Mouse (Mus musculus) E14TG2a.4 (cell line): ENCODE measurements at regions not wholly inside any gene's neighbourhood (a gene's known extent, or its start where the extent isn't known, plus 50 kb on each side); places are given as distances from the start of the nearest gene placed in this dataset.
A peak's percentile ranks its signal among the peaks of the same experiment; 100 is the strongest.

Experiments
- H3K27me3 ChIP-seq: 2 replicates; pipeline ENCODE4 v1.6.1; 2014; ENCODE audit warnings: low read length, control low read depth; ENCODE audit not compliant: insufficient read depth
- H3K36me3 ChIP-seq: 2 replicates; pipeline ENCODE4 v1.6.1; 2014; ENCODE audit warnings: low read length, control low read depth; ENCODE audit not compliant: insufficient read depth
- H3K4me1 ChIP-seq: replicated peaks from 2 replicates; pipeline ENCODE4 v1.6.1; 2014; ENCODE audit warnings: low read depth, low read length, control low read depth
- H3K4me3 ChIP-seq: replicated peaks from 2 replicates; pipeline ENCODE4 v1.5.1; 2014; ENCODE audit warnings: mild to moderate bottlenecking, low read length
- H3K9me3 ChIP-seq: 2 replicates; pipeline ENCODE4 v1.6.1; 2014; ENCODE audit warnings: low read length, control low read depth
- CTCF ChIP-seq: conservative IDR thresholded peaks from 2 replicates; pipeline ENCODE4 v1.5.1; 2014; ENCODE audit warnings: low read length
- NANOG ChIP-seq: IDR thresholded peaks from 2 replicates; pipeline ENCODE4 v1.6.1; 2014; ENCODE audit warnings: borderline replicate concordance, low read length, mixed read lengths
- POU5F1 ChIP-seq: IDR thresholded peaks from 2 replicates; pipeline ENCODE4 v1.6.1; 2014; ENCODE audit warnings: low read length, borderline replicate concordance

GRCm38 (mm10) chr12:9237538-9237937, 207.7 kb downstream of the Ttc32 start:
- H3K36me3 ChIP-seq, result no peaks in the 10 kb centered on the region
- no peaks in the 10 kb centered on the region for H3K9me3 ChIP-seq
- H3K4me1 ChIP-seq, result no peaks in the 10 kb centered on the region
- no peaks in the 10 kb centered on the region for H3K27me3 ChIP-seq
- TF ChIP-seq NANOG (no peak), POU5F1 (no peak), CTCF (no peak)
- no peak overlapping the region for H3K4me3 ChIP-seq

GRCm38 (mm10) chr12:9237955-9238354, 208.2 kb downstream of the Ttc32 start:
- no peaks in the 10 kb centered on the region for H3K36me3 ChIP-seq
- TF ChIP-seq NANOG, result no peak
- no peak for TF ChIP-seq CTCF
- no peak for TF ChIP-seq POU5F1
- H3K4me3 ChIP-seq, result no peak overlapping the region
- H3K4me1 ChIP-seq, result no peaks in the 10 kb centered on the region
- H3K27me3 ChIP-seq, result no peaks in the 10 kb centered on the region
- H3K9me3 ChIP-seq, result no peaks in the 10 kb centered on the region

DNA sequence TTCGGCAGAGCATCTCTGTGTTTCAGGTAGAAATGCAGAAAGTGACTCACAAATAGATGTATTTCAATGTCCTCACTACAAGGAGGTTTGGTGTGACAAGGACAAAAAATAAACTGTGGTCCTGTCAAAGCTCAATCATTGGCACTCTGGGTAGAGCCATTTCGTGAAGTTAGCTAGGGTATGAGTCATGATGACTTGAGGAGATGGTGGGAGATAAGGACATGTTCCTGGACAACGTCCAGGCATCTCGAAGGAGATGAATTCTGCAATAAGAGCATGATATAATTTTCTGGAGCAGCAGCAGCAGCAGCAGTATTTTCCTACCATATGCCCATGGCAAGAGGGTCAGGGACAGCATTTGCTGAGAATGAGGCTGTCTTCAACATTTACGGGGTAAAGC, 217.7 kb downstream of the Ttc32 start:
- Histone ChIP-seq H3K4me3 (no peak overlapping the region), H3K4me1 (no peaks in the 10 kb centered on the region), H3K27me3 (no peaks in the 10 kb centered on the region), H3K36me3 (no peaks in the 10 kb centered on the region), H3K9me3 (no peaks in the 10 kb centered on the region)
- TF ChIP-seq NANOG (no peak), CTCF (no peak), POU5F1 (no peak)

DNA sequence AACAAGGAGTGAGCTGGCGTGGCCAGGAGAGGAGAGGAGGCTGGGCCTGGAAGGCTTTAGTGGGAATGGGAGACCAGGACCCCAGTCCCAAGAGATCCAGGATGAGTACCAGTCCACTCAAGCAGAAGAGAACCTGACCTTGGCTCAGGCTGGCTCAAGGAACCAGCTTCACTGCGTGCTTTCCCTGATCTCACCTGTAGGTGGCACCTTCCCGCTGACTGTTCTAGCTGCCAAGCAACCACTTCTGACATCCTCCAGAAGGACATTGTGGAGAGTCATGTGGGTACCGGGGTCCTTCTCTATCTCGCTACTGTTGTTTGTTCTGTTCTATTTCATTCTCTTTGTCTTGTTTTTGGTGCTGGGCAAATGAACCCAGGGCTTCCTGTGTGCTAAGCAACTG, 222.0 kb downstream of the Ttc32 start:
- Histone ChIP-seq H3K9me3 (no peaks in the 10 kb centered on the region), H3K4me1 (no peaks in the 10 kb centered on the region), H3K27me3 (no peaks in the 10 kb centered on the region), H3K4me3 (no peak overlapping the region), H3K36me3 (no peaks in the 10 kb centered on the region)
- peak; percentile 79 for TF ChIP-seq CTCF
- TF ChIP-seq NANOG, result no peak

GRCm38 (mm10) chr12:9253306-9254074, 223.7 kb downstream of the Ttc32 start:
- Histone ChIP-seq H3K36me3 (no peaks in the 10 kb centered on the region), H3K27me3 (no peaks in the 10 kb centered on the region), H3K4me1 (no peaks in the 10 kb centered on the region), H3K9me3 (peaks cover 6% of the 10 kb centered on the region; the same call in 1 of the 2 replicates), H3K4me3 (no peak overlapping the region)
- TF ChIP-seq POU5F1, result no peak
- TF ChIP-seq CTCF, result no peak
- no peak for TF ChIP-seq NANOG

DNA sequence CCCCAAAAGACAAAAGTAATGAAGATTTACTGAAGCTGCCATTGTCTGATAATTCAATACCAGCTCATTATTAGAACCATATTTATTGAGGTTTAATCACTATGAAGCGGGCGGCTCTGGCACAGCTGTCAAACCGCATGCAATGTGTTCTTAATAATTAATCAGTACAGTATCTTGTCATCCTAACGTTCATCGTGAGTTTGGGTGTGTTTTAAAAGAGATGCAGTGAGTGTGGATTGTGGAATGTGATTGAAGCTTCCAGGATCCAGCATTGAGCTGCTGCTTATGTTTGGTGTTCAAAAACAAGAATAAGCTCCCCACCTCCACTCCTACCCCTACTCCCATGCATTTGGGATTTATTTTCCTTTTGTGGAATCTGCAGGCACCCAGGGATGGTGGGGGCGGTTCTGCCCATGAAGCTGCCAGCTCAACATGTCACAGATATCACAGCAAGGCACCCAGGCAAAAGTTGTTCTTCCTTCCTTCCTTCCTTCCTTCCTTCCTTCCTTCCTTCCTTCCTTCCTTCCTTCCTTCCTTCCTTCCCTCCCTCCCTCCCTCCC, 224.6 kb downstream of the Ttc32 start:
- H3K4me1 ChIP-seq, result no peaks in the 10 kb centered on the region
- no peak for TF ChIP-seq POU5F1
- TF ChIP-seq NANOG, result no peak
- no peak for TF ChIP-seq CTCF
- H3K9me3 ChIP-seq, result peaks cover 6% of the 10 kb centered on the region; the same call in 1 of the 2 replicates
- no peaks in the 10 kb centered on the region for H3K36me3 ChIP-seq
- no peak overlapping the region for H3K4me3 ChIP-seq
- no peaks in the 10 kb centered on the region for H3K27me3 ChIP-seq

GRCm38 (mm10) chr12:9255661-9256486, 226.1 kb downstream of the Ttc32 start:
- Histone ChIP-seq H3K4me3 (no peak overlapping the region), H3K36me3 (no peaks in the 10 kb centered on the region), H3K9me3 (peaks cover 6% of the 10 kb centered on the region; the same call in 1 of the 2 replicates), H3K4me1 (no peaks in the 10 kb centered on the region), H3K27me3 (no peaks in the 10 kb centered on the region)
- TF ChIP-seq CTCF (no peak), NANOG (no peak), POU5F1 (no peak)

DNA sequence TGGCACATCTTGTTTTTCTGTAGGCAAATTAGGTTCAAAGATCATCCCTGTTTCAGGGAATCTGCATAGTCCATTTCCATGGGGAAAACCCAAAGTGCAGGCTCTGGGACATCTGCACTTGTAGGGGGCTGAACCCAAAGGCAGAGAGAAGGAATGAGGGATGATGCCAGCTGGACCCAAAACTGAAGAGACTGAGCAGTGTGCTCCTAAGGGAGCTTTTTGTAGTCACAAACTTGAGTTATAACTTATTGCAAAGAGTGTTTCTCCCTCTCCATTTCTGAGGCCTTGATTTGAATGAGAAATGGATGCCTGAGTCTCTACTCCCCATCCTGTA, 226.7 kb downstream of the Ttc32 start:
- Histone ChIP-seq H3K9me3 (peaks cover 6% of the 10 kb centered on the region; the same call in 1 of the 2 replicates), H3K4me3 (no peak overlapping the region), H3K27me3 (no peaks in the 10 kb centered on the region), H3K36me3 (no peaks in the 10 kb centered on the region), H3K4me1 (no peaks in the 10 kb centered on the region)
- TF ChIP-seq NANOG (no peak), CTCF (no peak), POU5F1 (no peak)
